Mouse (Mus musculus): Measurements from ENCODE around the gene Nt5dc2. TPM values are rescaled to one million over a fixed set of nuclear protein-coding genes. Genes with fewer than 3 reads are reported as not detected.

Gene Nt5dc2
- polyA plus RNA-seq, 1 experiment from 2014 or later: 350 TPM

DNA sequence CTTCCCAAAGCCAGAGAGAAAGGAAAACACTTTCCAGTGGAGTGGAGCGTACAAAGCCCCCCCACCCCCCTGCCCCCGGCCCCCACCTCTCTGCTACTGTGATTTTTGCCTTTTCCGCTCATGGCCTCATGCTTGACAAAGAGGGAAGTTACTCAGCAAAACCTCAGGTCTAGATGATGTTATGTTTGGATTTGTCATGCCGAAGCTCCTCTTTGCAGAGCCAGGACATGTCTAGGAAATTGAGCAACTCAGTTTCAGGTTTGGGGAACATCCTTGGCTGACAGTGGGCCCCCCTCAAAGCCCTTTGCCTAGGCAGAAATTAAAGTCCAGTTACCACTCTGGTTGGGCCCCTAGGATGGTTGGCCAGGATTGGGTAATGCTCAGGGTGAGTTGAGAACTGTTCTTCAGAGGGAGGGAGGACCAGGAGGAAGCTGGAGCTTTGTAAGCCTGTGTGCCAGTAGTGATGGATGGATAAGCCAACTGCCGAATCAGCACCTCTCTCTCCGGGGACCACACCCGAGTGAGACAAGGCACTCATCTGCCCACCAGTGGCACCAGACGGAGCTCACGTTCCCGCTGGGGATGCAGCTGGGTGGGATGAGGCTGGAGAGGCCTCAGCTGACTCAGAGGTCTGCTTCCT is 35.3 kb downstream of the Nt5dc2 start:
- Histone ChIP-seq H3K27ac (ENCODE audit: low read length) (peak overlapping the region; percentile 51; the same call in 1 of the 2 replicates), H3K9me3 (ENCODE audit: low read length) (no peaks in the 10 kb centered on the region), H3K36me3 (ENCODE audit: insufficient read depth, low read length) (peaks cover 13% of the 10 kb centered on the region), H3K4me1 (ENCODE audit: insufficient read depth, low read length) (peaks cover 21% of the 10 kb centered on the region), H3K9ac (replicated peaks; ENCODE audit: low read length) (peak overlapping the region; percentile 44; the same call in 1 of the 2 replicates), H3K27me3 (ENCODE audit: insufficient read depth, low read length) (no peaks in the 10 kb centered on the region), H3K4me3 (ENCODE audit: low read length) (peak overlapping the region; percentile 29), H3K4me2 (replicated peaks; ENCODE audit: low read depth, low read length) (peak overlapping the region; percentile 44)
- WGBS: 26% methylated on average over 10 of the region's 10 CpGs
- no peak for ATAC-seq (ENCODE audit: low FRiP score, low TSS enrichment)

GRCm38 (mm10) chr14:31166827-31167226 is 36.0 kb downstream of the Nt5dc2 start:
- peak overlapping the region; percentile 44; the same call in 1 of the 2 replicates for H3K9ac ChIP-seq (replicated peaks; ENCODE audit: low read length)
- 29% methylated on average over 9 of the region's 9 CpGs for WGBS

DNA sequence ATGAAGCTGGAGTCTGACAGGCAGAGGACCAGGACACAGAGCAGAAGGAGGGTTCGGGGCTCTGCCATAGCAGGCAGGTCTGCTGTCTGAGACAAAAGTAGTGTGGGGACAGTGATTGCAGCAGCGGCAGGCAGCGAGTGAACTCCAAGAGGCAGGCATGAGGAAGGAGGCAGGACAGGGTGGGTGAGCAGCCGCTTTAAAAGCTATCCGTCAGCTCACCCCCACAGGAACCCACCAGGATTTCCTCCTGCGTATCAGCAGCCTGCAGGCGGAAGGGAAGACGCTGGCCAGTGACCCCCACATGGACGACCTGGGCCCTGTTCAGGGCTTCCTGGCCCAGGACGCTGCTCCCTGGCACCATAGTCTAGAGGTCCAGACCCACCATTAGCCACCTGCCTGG is 37.6 kb downstream of the Nt5dc2 start, which contains the start of gene Stab1:
Gene Stab1, minus strand, starts transcription at position 217 of the 400 bp plus-strand sequence.
- peaks cover 21% of the 10 kb centered on the region for H3K4me1 ChIP-seq (ENCODE audit: insufficient read depth, low read length)
- H3K4me2 ChIP-seq (replicated peaks; ENCODE audit: low read depth, low read length): peak within 1 kb of the TSS; percentile 44
- H3K27ac ChIP-seq (ENCODE audit: low read length): 0 out of 2 replicates have a peak within 1 kb of the TSS, but pooled peaks have one; percentile 19
- WGBS: 21% methylated on average over 10 of the region's 10 CpGs
- H3K27me3 ChIP-seq (ENCODE audit: insufficient read depth, low read length): no peaks in the 10 kb centered on the region
- peaks cover 36% of the 10 kb centered on the region for H3K36me3 ChIP-seq (ENCODE audit: insufficient read depth, low read length)
- H3K4me3 ChIP-seq (ENCODE audit: low read length): peak within 1 kb of the TSS; percentile 29
- peak within 1 kb of the TSS; percentile 40; the same call in 1 of the 2 replicates for H3K9ac ChIP-seq (replicated peaks; ENCODE audit: low read length)
- H3K9me3 ChIP-seq (ENCODE audit: low read length): no peaks in the 10 kb centered on the region
- ATAC-seq (ENCODE audit: low FRiP score, low TSS enrichment): no peak

More at GRCm38 (mm10) chr14:31166827-31167226, 36.0 kb downstream of the Nt5dc2 start:
- no peak for ATAC-seq (ENCODE audit: low FRiP score, low TSS enrichment)
- H3K36me3 ChIP-seq (ENCODE audit: insufficient read depth, low read length): peaks cover 20% of the 10 kb centered on the region
- H3K4me1 ChIP-seq (ENCODE audit: insufficient read depth, low read length): peaks cover 21% of the 10 kb centered on the region
- peak overlapping the region; percentile 29 for H3K4me3 ChIP-seq (ENCODE audit: low read length)
- H3K27me3 ChIP-seq (ENCODE audit: insufficient read depth, low read length): no peaks in the 10 kb centered on the region
- H3K4me2 ChIP-seq (replicated peaks; ENCODE audit: low read depth, low read length): peak overlapping the region; percentile 44
- H3K27ac ChIP-seq (ENCODE audit: low read length): 0 out of 2 replicates have a peak overlapping the region, but pooled peaks have one; percentile 51
- H3K9me3 ChIP-seq (ENCODE audit: low read length): no peaks in the 10 kb centered on the region

GRCm38 (mm10) chr14:31169508-31169907 is 38.7 kb downstream of the Nt5dc2 start:
- Histone ChIP-seq H3K4me3 (ENCODE audit: low read length) (no peak overlapping the region), H3K27me3 (ENCODE audit: insufficient read depth, low read length) (no peaks in the 10 kb centered on the region), H3K9ac (replicated peaks; ENCODE audit: low read length) (no peak overlapping the region), H3K9me3 (ENCODE audit: low read length) (no peaks in the 10 kb centered on the region), H3K36me3 (ENCODE audit: insufficient read depth, low read length) (peaks cover 47% of the 10 kb centered on the region), H3K27ac (ENCODE audit: low read length) (no peak overlapping the region), H3K4me1 (ENCODE audit: insufficient read depth, low read length) (peaks cover 21% of the 10 kb centered on the region), H3K4me2 (replicated peaks; ENCODE audit: low read depth, low read length) (no peak overlapping the region)
- ATAC-seq (ENCODE audit: low FRiP score, low TSS enrichment): no peak
- 71% methylated on average over 6 of the region's 6 CpGs for WGBS

GRCm38 (mm10) chr14:31170963-31171362 is 40.1 kb downstream of the Nt5dc2 start:
- ATAC-seq (ENCODE audit: low FRiP score, low TSS enrichment): no peak
- Histone ChIP-seq H3K36me3 (ENCODE audit: insufficient read depth, low read length) (peaks cover 62% of the 10 kb centered on the region), H3K4me1 (ENCODE audit: insufficient read depth, low read length) (peaks cover 10% of the 10 kb centered on the region), H3K27ac (ENCODE audit: low read length) (no peak overlapping the region), H3K9ac (replicated peaks; ENCODE audit: low read length) (no peak overlapping the region), H3K4me2 (replicated peaks; ENCODE audit: low read depth, low read length) (no peak overlapping the region), H3K9me3 (ENCODE audit: low read length) (no peaks in the 10 kb centered on the region), H3K27me3 (ENCODE audit: insufficient read depth, low read length) (no peaks in the 10 kb centered on the region), H3K4me3 (ENCODE audit: low read length) (no peak overlapping the region)
- 87% methylated on average over 13 of the region's 13 CpGs for WGBS

DNA sequence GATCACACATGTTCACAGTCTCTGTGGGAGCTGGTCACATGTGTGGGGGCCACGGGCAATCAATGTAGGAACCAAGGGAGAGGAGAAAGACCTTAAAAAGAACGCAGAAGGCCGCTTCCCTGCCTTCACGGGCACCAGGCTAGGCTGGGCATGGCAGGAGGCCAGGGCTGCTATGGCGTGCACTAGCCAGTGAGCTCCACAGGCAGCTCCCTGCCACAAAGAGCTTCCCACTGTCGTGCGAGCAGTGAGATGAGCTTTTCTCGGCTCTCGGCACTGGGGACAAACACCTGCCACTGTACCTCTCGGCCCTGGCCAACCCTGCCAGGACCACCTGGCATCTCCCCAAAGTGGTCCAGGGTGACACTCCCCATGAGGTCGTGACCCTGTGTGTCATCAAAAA is 40.5 kb downstream of the Nt5dc2 start:
- no peak overlapping the region for H3K27ac ChIP-seq (ENCODE audit: low read length)
- peaks cover 66% of the 10 kb centered on the region for H3K36me3 ChIP-seq (ENCODE audit: insufficient read depth, low read length)
- no peaks in the 10 kb centered on the region for H3K27me3 ChIP-seq (ENCODE audit: insufficient read depth, low read length)
- no peak for ATAC-seq (ENCODE audit: low FRiP score, low TSS enrichment)
- no peak overlapping the region for H3K4me3 ChIP-seq (ENCODE audit: low read length)
- no peak overlapping the region for H3K4me2 ChIP-seq (replicated peaks; ENCODE audit: low read depth, low read length)
- no peaks in the 10 kb centered on the region for H3K9me3 ChIP-seq (ENCODE audit: low read length)
- H3K4me1 ChIP-seq (ENCODE audit: insufficient read depth, low read length): peaks cover 6% of the 10 kb centered on the region
- no peak overlapping the region for H3K9ac ChIP-seq (replicated peaks; ENCODE audit: low read length)
- WGBS: 91% methylated on average over 11 of the region's 11 CpGs

DNA sequence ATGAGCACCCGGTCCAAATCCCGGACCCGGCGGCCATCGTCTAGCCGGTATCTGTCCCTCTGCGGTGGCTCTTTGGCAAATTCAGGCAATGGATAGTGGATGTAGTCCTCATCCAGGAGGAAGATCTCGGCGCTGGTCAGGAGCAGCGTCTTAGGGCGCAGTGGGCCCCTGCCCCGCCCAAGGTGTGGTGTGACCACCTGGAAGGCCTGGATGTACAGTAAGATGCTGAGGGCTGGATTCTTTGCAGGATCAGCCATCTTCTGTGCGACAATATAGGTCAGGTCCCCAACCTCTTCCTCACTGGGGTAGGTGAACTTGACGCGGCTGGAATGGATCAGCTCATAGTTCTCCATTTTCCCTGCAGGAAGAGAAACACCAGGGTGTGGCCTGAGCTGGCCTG is 41.0 kb downstream of the Nt5dc2 start:
- no peak overlapping the region for H3K4me3 ChIP-seq (ENCODE audit: low read length)
- H3K27me3 ChIP-seq (ENCODE audit: insufficient read depth, low read length): no peaks in the 10 kb centered on the region
- H3K36me3 ChIP-seq (ENCODE audit: insufficient read depth, low read length): peaks cover 70% of the 10 kb centered on the region
- H3K9me3 ChIP-seq (ENCODE audit: low read length): no peaks in the 10 kb centered on the region
- H3K27ac ChIP-seq (ENCODE audit: low read length): no peak overlapping the region
- H3K4me1 ChIP-seq (ENCODE audit: insufficient read depth, low read length): peaks cover 2% of the 10 kb centered on the region
- no peak for ATAC-seq (ENCODE audit: low FRiP score, low TSS enrichment)
- 96% methylated on average over 15 of the region's 15 CpGs for WGBS
- H3K4me2 ChIP-seq (replicated peaks; ENCODE audit: low read depth, low read length): no peak overlapping the region
- no peak overlapping the region for H3K9ac ChIP-seq (replicated peaks; ENCODE audit: low read length)

GRCm38 (mm10) chr14:31172781-31173455 is 42.1 kb downstream of the Nt5dc2 start:
- no peaks in the 10 kb centered on the region for H3K9me3 ChIP-seq (ENCODE audit: low read length)
- H3K4me1 ChIP-seq (ENCODE audit: insufficient read depth, low read length): no peaks in the 10 kb centered on the region
- no peak overlapping the region; the same call in 1 of the 2 replicates for H3K27ac ChIP-seq (ENCODE audit: low read length)
- H3K27me3 ChIP-seq (ENCODE audit: insufficient read depth, low read length): no peaks in the 10 kb centered on the region
- peaks cover 81% of the 10 kb centered on the region for H3K36me3 ChIP-seq (ENCODE audit: insufficient read depth, low read length)
- no peak overlapping the region for H3K4me2 ChIP-seq (replicated peaks; ENCODE audit: low read depth, low read length)
- H3K4me3 ChIP-seq (ENCODE audit: low read length): no peak overlapping the region
- WGBS: 75% methylated on average over 18 of the region's 18 CpGs
- ATAC-seq (ENCODE audit: low FRiP score, low TSS enrichment): 0 out of 2 replicates have a peak, but pooled peaks have one; percentile 21
- H3K9ac ChIP-seq (replicated peaks; ENCODE audit: low read length): no peak overlapping the region

DNA sequence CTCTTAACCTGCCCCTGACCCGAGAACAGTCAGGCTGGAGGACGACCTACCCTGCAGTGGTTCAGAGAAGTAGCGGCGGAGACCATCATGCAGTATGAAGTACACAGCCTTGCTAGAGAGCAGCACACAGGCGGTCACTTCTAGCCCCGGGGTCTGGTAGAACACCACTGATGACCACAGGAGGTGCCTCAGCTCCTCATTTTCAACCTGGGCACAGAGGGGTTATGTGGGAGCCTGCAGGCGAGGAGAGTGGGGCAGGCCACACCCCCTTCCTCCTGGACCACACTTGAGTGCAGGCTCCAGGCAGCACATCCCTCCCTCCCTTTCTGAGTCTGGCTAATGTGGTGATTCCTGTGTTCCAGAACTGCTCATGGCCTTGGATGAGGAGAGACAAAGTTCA is 42.7 kb downstream of the Nt5dc2 start:
- no peak overlapping the region for H3K4me2 ChIP-seq (replicated peaks; ENCODE audit: low read depth, low read length)
- no peaks in the 10 kb centered on the region for H3K9me3 ChIP-seq (ENCODE audit: low read length)
- WGBS: 83% methylated on average over 7 of the region's 7 CpGs
- H3K9ac ChIP-seq (replicated peaks; ENCODE audit: low read length): no peak overlapping the region
- H3K36me3 ChIP-seq (ENCODE audit: insufficient read depth, low read length): peaks cover 84% of the 10 kb centered on the region
- H3K4me3 ChIP-seq (ENCODE audit: low read length): no peak overlapping the region
- H3K27me3 ChIP-seq (ENCODE audit: insufficient read depth, low read length): no peaks in the 10 kb centered on the region
- no peak overlapping the region for H3K27ac ChIP-seq (ENCODE audit: low read length)
- no peak for ATAC-seq (ENCODE audit: low FRiP score, low TSS enrichment)
- no peaks in the 10 kb centered on the region for H3K4me1 ChIP-seq (ENCODE audit: insufficient read depth, low read length)

DNA sequence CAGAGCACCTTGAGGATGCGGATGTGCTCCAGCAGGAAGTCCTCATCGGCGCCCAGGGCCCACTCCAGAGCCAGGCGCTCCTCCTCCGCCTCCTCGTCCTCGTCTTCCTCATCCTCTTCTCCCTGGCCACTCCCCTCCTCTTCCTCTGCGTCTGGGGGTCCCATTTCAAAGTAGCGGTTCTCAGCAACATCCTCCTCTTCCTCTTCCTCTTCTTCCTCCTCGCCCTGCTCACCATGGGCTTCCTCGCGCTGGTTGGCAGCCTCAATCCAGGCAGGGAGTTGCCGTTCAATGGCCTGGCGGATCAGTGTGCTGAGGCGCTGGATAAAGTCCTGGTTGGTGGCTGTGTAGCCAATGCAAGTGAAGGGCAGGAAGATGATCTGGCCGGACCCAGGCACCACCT is 46.4 kb downstream of the Nt5dc2 start:
- ATAC-seq (ENCODE audit: low FRiP score, low TSS enrichment): no peak
- no peaks in the 10 kb centered on the region for H3K9me3 ChIP-seq (ENCODE audit: low read length)
- WGBS: 81% methylated on average over 16 of the region's 16 CpGs

More for the DNA sequence above, 46.4 kb downstream of the Nt5dc2 start:
- H3K4me1 ChIP-seq (ENCODE audit: insufficient read depth, low read length): no peaks in the 10 kb centered on the region
- peaks cover 96% of the 10 kb centered on the region for H3K36me3 ChIP-seq (ENCODE audit: insufficient read depth, low read length)
- H3K4me3 ChIP-seq (ENCODE audit: low read length): no peak overlapping the region
- H3K4me2 ChIP-seq (replicated peaks; ENCODE audit: low read depth, low read length): no peak overlapping the region
- no peaks in the 10 kb centered on the region for H3K27me3 ChIP-seq (ENCODE audit: insufficient read depth, low read length)
- no peak overlapping the region for H3K9ac ChIP-seq (replicated peaks; ENCODE audit: low read length)
- no peak overlapping the region for H3K27ac ChIP-seq (ENCODE audit: low read length)
